Mouse (Mus musculus) stomach, postnatal 0 days (tissue): ENCODE measurements around the gene Mrpl23.

ENCODE experiments used
- CTCF ChIP-seq: IDR thresholded peaks from 2 replicates; pipeline ENCODE4 v1.5.1; 2016; ENCODE audit warnings: antibody characterized with exemption, low read depth, mild to moderate bottlenecking, moderate library complexity
- EP300 ChIP-seq: optimal IDR thresholded peaks from 2 replicates; pipeline ENCODE3; 2016; ENCODE audit warnings: antibody characterized with exemption

DNA sequence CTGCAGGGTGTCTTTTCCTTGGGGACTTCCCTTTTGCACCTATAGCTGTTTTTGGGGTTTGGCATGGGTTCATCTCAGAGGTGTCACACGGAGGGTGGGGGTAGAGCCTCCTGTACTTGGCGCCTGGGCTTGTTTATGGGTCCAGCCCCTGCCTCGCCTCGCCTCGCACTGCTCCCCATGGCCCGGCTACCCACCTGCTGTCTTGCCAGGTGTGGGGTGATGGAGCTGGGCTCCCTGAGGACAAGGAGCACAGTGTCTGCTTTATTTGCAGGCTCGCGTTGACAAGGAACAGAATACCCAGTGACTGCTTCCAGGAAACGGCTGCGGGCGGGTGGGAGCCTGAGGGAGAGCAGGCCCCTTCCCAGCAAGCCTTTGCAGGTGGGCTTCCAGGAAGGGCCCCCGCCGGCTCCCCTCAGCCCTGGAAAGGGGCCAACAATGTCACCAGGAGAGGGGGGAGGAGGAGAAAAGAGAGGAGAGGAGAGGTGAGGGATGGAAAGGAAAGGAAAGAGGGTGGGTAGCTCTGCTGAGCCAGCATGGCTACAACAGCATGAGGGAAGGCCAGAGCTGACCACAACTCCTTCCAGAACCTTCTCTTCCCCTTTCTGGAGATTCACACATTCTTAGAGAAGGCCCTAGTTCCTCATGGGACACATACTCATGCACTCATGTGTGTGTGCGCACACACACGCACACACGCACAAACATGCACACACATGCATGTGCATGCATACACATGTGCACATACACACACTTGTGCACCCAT lies 39.2 kb downstream of the Mrpl23 start:
- TF ChIP-seq CTCF (no peak), EP300 (no peak)
